Comparison of ENCODE assay signal across 8 mouse cellular contexts in the genomic region with DNA sequence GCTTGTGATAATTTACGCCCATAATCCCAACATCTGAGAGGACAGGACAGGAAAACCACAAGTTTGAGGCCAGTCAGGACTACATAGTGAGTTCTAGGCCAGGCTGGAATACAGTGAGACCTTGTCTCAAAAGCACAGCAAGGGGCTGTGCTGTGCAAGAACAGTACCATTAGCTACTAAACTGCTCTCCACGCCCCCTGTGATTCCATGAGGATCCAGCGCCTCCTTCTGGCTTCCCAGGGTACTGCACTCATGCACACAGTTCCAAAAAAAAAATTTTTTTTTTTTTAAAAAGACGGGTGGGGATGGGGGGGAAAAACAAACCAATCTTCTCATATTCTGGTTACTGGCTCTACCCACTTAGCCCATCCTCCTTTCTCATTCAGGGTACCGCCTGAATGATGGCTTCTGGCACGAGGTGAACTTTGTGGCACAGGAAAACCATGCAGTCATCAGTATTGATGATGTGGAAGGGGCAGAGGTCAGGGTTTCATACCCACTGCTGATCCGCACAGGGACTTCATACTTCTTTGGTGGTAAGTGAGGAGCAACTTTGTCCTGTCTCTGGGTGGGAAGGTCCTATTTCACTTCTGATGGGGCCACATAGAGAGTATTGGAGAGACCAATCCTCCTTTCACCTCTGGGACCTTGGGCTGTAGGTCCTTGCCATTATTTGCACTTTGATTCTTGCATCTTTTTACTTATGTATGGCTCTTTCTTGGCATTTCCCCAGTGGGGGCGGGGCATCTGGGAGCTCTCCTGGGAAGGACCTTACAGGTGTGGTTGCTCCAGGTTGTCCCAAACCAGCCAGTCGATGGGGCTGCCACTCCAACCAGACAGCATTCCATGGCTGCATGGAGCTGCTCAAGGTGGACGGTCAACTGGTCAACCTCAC. TPM values are rescaled to one million over a fixed set of nuclear protein-coding genes. Genes with fewer than 3 reads are reported as not detected.
DNase-seq lines count a peak whose midpoint lies in the region; ATAC-seq and TF ChIP-seq lines count a peak whose summit lies in the region.

No protein-coding gene starts in this region.

- H3K4me1 ChIP-seq in forebrain, embryonic 10.5 days = peaks cover 38% of the 10 kb centered on the region
- peaks cover 11% of the 10 kb centered on the region for H3K4me1 ChIP-seq in forebrain, embryonic 16.5 days (replicated peaks; ENCODE audit: control insufficient read depth, insufficient read depth, low read length)
- H3K4me1 ChIP-seq in liver, adult 2 months (ENCODE audit: control insufficient read depth, insufficient read depth, low read length) = peaks cover 3% of the 10 kb centered on the region; the same call in 1 of the 2 replicates
- peaks cover 15% of the 10 kb centered on the region; the same call in 1 of the 2 replicates for H3K4me1 ChIP-seq in liver, embryonic 12.5 days
- H3K4me1 ChIP-seq in bone marrow, adult 2 months (ENCODE audit: control insufficient read depth, insufficient read depth, low read length) = no peaks in the 10 kb centered on the region; the same call in 1 of the 2 replicates
- H3K4me1 ChIP-seq in embryonic fibroblast, embryonic 13.5 days (ENCODE audit: control insufficient read depth, insufficient read depth, low read length) = no peaks in the 10 kb centered on the region
- H3K4me1 ChIP-seq in lung, adult 2 months (ENCODE audit: control insufficient read depth, insufficient read depth, low read length) = no peaks in the 10 kb centered on the region

- no peak for TF ChIP-seq POLR2A in liver, adult 2 months (IDR thresholded peaks at IDR 0.05; ENCODE audit: extremely low read depth, insufficient read depth, low read length)
- no peak for TF ChIP-seq POLR2A in bone marrow, adult 2 months (IDR thresholded peaks at IDR 0.05; ENCODE audit: borderline replicate concordance, control insufficient read depth, low read depth, low read length)
- TF ChIP-seq POLR2A in embryonic fibroblast, embryonic 13.5 days (IDR thresholded peaks at IDR 0.05; ENCODE audit: low read depth, low read length) = no peak
- no peak for TF ChIP-seq POLR2A in lung, adult 2 months (IDR thresholded peaks at IDR 0.05; ENCODE audit: borderline replicate concordance, extremely low read depth, low read depth, low read length)

- H3K36me3 ChIP-seq in forebrain, embryonic 10.5 days (replicated peaks) = no peaks in the 10 kb centered on the region
- H3K36me3 ChIP-seq in forebrain, embryonic 16.5 days (ENCODE audit: control insufficient read depth, insufficient read depth) = no peaks in the 10 kb centered on the region
- no peaks in the 10 kb centered on the region for H3K36me3 ChIP-seq in liver, adult 2 months (ENCODE audit: control insufficient read depth, insufficient read depth, low read length)
- no peaks in the 10 kb centered on the region for H3K36me3 ChIP-seq in liver, embryonic 12.5 days

- H3K27me3 ChIP-seq in forebrain, embryonic 10.5 days (ENCODE audit: poor library complexity, severe bottlenecking) = peaks cover 71% of the 10 kb centered on the region
- H3K27me3 ChIP-seq in forebrain, embryonic 16.5 days (replicated peaks; ENCODE audit: control insufficient read depth, insufficient read depth, low read length) = peaks cover 24% of the 10 kb centered on the region
- no peaks in the 10 kb centered on the region for H3K27me3 ChIP-seq in liver, adult 2 months (ENCODE audit: control insufficient read depth, insufficient read depth, low read length)
- peaks cover 87% of the 10 kb centered on the region for H3K27me3 ChIP-seq in liver, embryonic 12.5 days (replicated peaks)

- no peak overlapping the region for H3K4me3 ChIP-seq in forebrain, embryonic 10.5 days
- no peak overlapping the region for H3K4me3 ChIP-seq in forebrain, embryonic 16.5 days (replicated peaks; ENCODE audit: low read length)
- H3K4me3 ChIP-seq in liver, adult 2 months (ENCODE audit: insufficient read depth, low read depth, low read length) = no peak overlapping the region
- H3K4me3 ChIP-seq in liver, embryonic 12.5 days = no peak overlapping the region
- H3K4me3 ChIP-seq in bone marrow, adult 2 months (replicated peaks; ENCODE audit: control insufficient read depth, low read depth, low read length) = no peak overlapping the region
- no peak overlapping the region for H3K4me3 ChIP-seq in embryonic fibroblast, embryonic 13.5 days (ENCODE audit: insufficient read depth, low read length)
- no peak overlapping the region for H3K4me3 ChIP-seq in lung, adult 2 months (replicated peaks; ENCODE audit: extremely low read depth, low read depth, low read length)

- peak; percentile 62 for DNase-seq in forebrain, embryonic 10.5 days (ENCODE audit: extremely low spot score, low spot score)
- DNase-seq in liver, adult 2 months (ENCODE audit: extremely low read depth, low read depth, low spot score) = no peak
- DNase-seq in lung, adult 2 months = peak; percentile 76
- peak; percentile 92 for DNase-seq in testis, postnatal 10 days (ENCODE audit: low spot score)

- no peak overlapping the region for H3K4me2 ChIP-seq in forebrain, embryonic 16.5 days (ENCODE audit: low read length)
- H3K4me2 ChIP-seq in liver, embryonic 12.5 days = no peak overlapping the region

- peak; percentile 84 for TF ChIP-seq CTCF in liver, adult 2 months (IDR thresholded peaks at IDR 0.05; ENCODE audit: low read depth, low read length)
- TF ChIP-seq CTCF in bone marrow, adult 2 months (IDR thresholded peaks at IDR 0.05; ENCODE audit: control insufficient read depth, insufficient read depth, low read length) = peak; percentile 68
- peak; percentile 63; the same call in 1 of the 2 replicates for TF ChIP-seq CTCF in embryonic fibroblast, embryonic 13.5 days (IDR thresholded peaks at IDR 0.05; ENCODE audit: borderline replicate concordance, insufficient read depth, low read length)
- peak; percentile 93 for TF ChIP-seq CTCF in lung, adult 2 months (IDR thresholded peaks at IDR 0.05; ENCODE audit: insufficient read depth, low read length)

- no peaks in the 10 kb centered on the region for H3K9me3 ChIP-seq in forebrain, embryonic 10.5 days
- H3K9me3 ChIP-seq in forebrain, embryonic 16.5 days (ENCODE audit: control insufficient read depth, low read length) = no peaks in the 10 kb centered on the region
- H3K9me3 ChIP-seq in liver, embryonic 12.5 days (replicated peaks) = no peaks in the 10 kb centered on the region

- no peak overlapping the region for H3K27ac ChIP-seq in forebrain, embryonic 10.5 days
- no peak overlapping the region for H3K27ac ChIP-seq in forebrain, embryonic 16.5 days (ENCODE audit: low read length)
- no peak overlapping the region for H3K27ac ChIP-seq in liver, adult 2 months (replicated peaks; ENCODE audit: insufficient read depth, low read depth, low read length)
- no peak overlapping the region for H3K27ac ChIP-seq in liver, embryonic 12.5 days
- no peak overlapping the region for H3K27ac ChIP-seq in bone marrow, adult 2 months (ENCODE audit: control insufficient read depth, insufficient read depth, low read depth, low read length, poor library complexity)
- H3K27ac ChIP-seq in embryonic fibroblast, embryonic 13.5 days (ENCODE audit: insufficient read depth, low read length) = no peak overlapping the region

- no peaks in the 10 kb centered on the region for H3K79me2 ChIP-seq in liver, adult 2 months (ENCODE audit: control insufficient read depth, insufficient read depth, low read length)

- WGBS in forebrain, embryonic 10.5 days = 40% methylated on average over 10 of the region's 10 CpGs
- WGBS in forebrain, embryonic 16.5 days = 41% methylated on average over 10 of the region's 10 CpGs
- 34% methylated on average over 10 of the region's 10 CpGs for WGBS in liver, adult 2 months
- WGBS in liver, embryonic 12.5 days (ENCODE audit: insufficient replicate concordance) = 36% methylated on average over 10 of the region's 10 CpGs
- WGBS in bone marrow, adult 2 months = 42% methylated on average over 10 of the region's 10 CpGs
- 33% methylated on average over 10 of the region's 10 CpGs for WGBS in lung, adult 2 months

- ATAC-seq in forebrain, embryonic 16.5 days = no peak
- no peak for ATAC-seq in liver, embryonic 12.5 days

- no peak overlapping the region for H3K9ac ChIP-seq in forebrain, embryonic 16.5 days (replicated peaks; ENCODE audit: low read depth, low read length)
- no peak overlapping the region for H3K9ac ChIP-seq in liver, adult 2 months (ENCODE audit: low read depth, low read length)
- H3K9ac ChIP-seq in liver, embryonic 12.5 days = no peak overlapping the region

RNA-seq across cellular contexts. Expression of a gene that starts 5.8 kb away (rescaled TPM):
- polyA plus RNA-seq in forebrain, embryonic 10.5 days (2016; fragmentation: Nextera tagmentation; extraction: Ambion mirVana) = not detected in 2 replicates
- polyA plus RNA-seq in forebrain, embryonic 16.5 days (2015; fragmentation: Nextera tagmentation; extraction: Ambion mirVana) = 0.14 TPM in 1 of 2 replicates, not detected in the other
- 0.13 TPM in 1 of 2 replicates, not detected in the other for total RNA-seq in liver, adult 2 months (2014; rRNA removed)
- 0.05 and 0.13 TPM in 2 replicates for polyA plus RNA-seq in liver, adult 2 months (2012; rRNA removed)
- 0.07 TPM in 1 of 2 replicates, not detected in the other for polyA plus RNA-seq in liver, embryonic 12.5 days (2016; fragmentation: Nextera tagmentation; extraction: Ambion mirVana)
- polyA plus RNA-seq in bone marrow, adult 2 months (2011; ENCODE audit: insufficient read depth, insufficient read length, low replicate concordance, missing spikeins) = not detected in 2 replicates
- polyA plus RNA-seq in embryonic fibroblast, embryonic 13.5 days (2011; ENCODE audit: insufficient read length, low read depth, missing spikeins) = not detected in 2 replicates
- 0.45 and 0.62 TPM in 2 replicates for polyA plus RNA-seq in lung, adult 2 months (2012; rRNA removed)

RNA-seq across cellular contexts. Expression of a gene that starts 9.9 kb away (rescaled TPM):
- polyA plus RNA-seq in forebrain, embryonic 10.5 days (2016; fragmentation: Nextera tagmentation; extraction: Ambion mirVana) = 3.5 and 4.8 TPM in 2 replicates
- 4.8 and 5.8 TPM in 2 replicates for polyA plus RNA-seq in forebrain, embryonic 16.5 days (2015; fragmentation: Nextera tagmentation; extraction: Ambion mirVana)
- 3.9 and 4.0 TPM in 2 replicates for total RNA-seq in liver, adult 2 months (2014; rRNA removed)
- 10.5 and 11.5 TPM in 2 replicates for polyA plus RNA-seq in liver, adult 2 months (2012; rRNA removed)
- polyA plus RNA-seq in liver, embryonic 12.5 days (2016; fragmentation: Nextera tagmentation; extraction: Ambion mirVana) = 2.7 and 2.8 TPM in 2 replicates
- polyA plus RNA-seq in bone marrow, adult 2 months (2011; ENCODE audit: insufficient read depth, insufficient read length, low replicate concordance, missing spikeins) = 2.0 and 2.1 TPM in 2 replicates
- polyA plus RNA-seq in embryonic fibroblast, embryonic 13.5 days (2011; ENCODE audit: insufficient read length, low read depth, missing spikeins) = 7.1 and 11.5 TPM in 2 replicates
- polyA plus RNA-seq in lung, adult 2 months (2012; rRNA removed) = 41.2 and 47.4 TPM in 2 replicates

RNA-seq across cellular contexts. Expression of a gene that starts 10.8 kb away (rescaled TPM):
- polyA plus RNA-seq in forebrain, embryonic 10.5 days (2016; fragmentation: Nextera tagmentation; extraction: Ambion mirVana) = 0.12 and 0.16 TPM in 2 replicates
- 0.77 and 1.5 TPM in 2 replicates for polyA plus RNA-seq in forebrain, embryonic 16.5 days (2015; fragmentation: Nextera tagmentation; extraction: Ambion mirVana)
- 0.40 and 0.46 TPM in 2 replicates for total RNA-seq in liver, adult 2 months (2014; rRNA removed)
- 0.87 and 0.88 TPM in 2 replicates for polyA plus RNA-seq in liver, adult 2 months (2012; rRNA removed)
- 0.17 and 0.26 TPM in 2 replicates for polyA plus RNA-seq in liver, embryonic 12.5 days (2016; fragmentation: Nextera tagmentation; extraction: Ambion mirVana)
- polyA plus RNA-seq in bone marrow, adult 2 months (2011; ENCODE audit: insufficient read depth, insufficient read length, low replicate concordance, missing spikeins) = 0.54 and 1.5 TPM in 2 replicates
- 3.0 TPM in 2 replicates for polyA plus RNA-seq in embryonic fibroblast, embryonic 13.5 days (2011; ENCODE audit: insufficient read length, low read depth, missing spikeins)
- 2.6 and 2.7 TPM in 2 replicates for polyA plus RNA-seq in lung, adult 2 months (2012; rRNA removed)

RNA-seq across cellular contexts. Expression of a gene that starts 25.4 kb away (rescaled TPM):
- 2.3 and 2.7 TPM in 2 replicates for polyA plus RNA-seq in forebrain, embryonic 10.5 days (2016; fragmentation: Nextera tagmentation; extraction: Ambion mirVana)
- polyA plus RNA-seq in forebrain, embryonic 16.5 days (2015; fragmentation: Nextera tagmentation; extraction: Ambion mirVana) = 36.2 and 43.0 TPM in 2 replicates
- not detected in 2 replicates for total RNA-seq in liver, adult 2 months (2014; rRNA removed)
- polyA plus RNA-seq in liver, adult 2 months (2012; rRNA removed) = 0.10 and 0.17 TPM in 2 replicates
- 0.57 and 0.62 TPM in 2 replicates for polyA plus RNA-seq in liver, embryonic 12.5 days (2016; fragmentation: Nextera tagmentation; extraction: Ambion mirVana)
- 3.4 TPM in 1 of 2 replicates, not detected in the other for polyA plus RNA-seq in bone marrow, adult 2 months (2011; ENCODE audit: insufficient read depth, insufficient read length, low replicate concordance, missing spikeins)
- 5.5 and 6.1 TPM in 2 replicates for polyA plus RNA-seq in embryonic fibroblast, embryonic 13.5 days (2011; ENCODE audit: insufficient read length, low read depth, missing spikeins)
- 2.4 and 3.2 TPM in 2 replicates for polyA plus RNA-seq in lung, adult 2 months (2012; rRNA removed)

RNA-seq across cellular contexts. Expression of a gene that starts 45.2 kb away (rescaled TPM):
- 9.9 and 10.2 TPM in 2 replicates for polyA plus RNA-seq in forebrain, embryonic 10.5 days (2016; fragmentation: Nextera tagmentation; extraction: Ambion mirVana)
- polyA plus RNA-seq in forebrain, embryonic 16.5 days (2015; fragmentation: Nextera tagmentation; extraction: Ambion mirVana) = 24.8 and 27.0 TPM in 2 replicates
- total RNA-seq in liver, adult 2 months (2014; rRNA removed) = 10.5 and 10.8 TPM in 2 replicates
- 7.5 and 9.2 TPM in 2 replicates for polyA plus RNA-seq in liver, adult 2 months (2012; rRNA removed)
- polyA plus RNA-seq in liver, embryonic 12.5 days (2016; fragmentation: Nextera tagmentation; extraction: Ambion mirVana) = 9.8 and 10.3 TPM in 2 replicates
- polyA plus RNA-seq in bone marrow, adult 2 months (2011; ENCODE audit: insufficient read depth, insufficient read length, low replicate concordance, missing spikeins) = 21.2 and 35.8 TPM in 2 replicates
- polyA plus RNA-seq in embryonic fibroblast, embryonic 13.5 days (2011; ENCODE audit: insufficient read length, low read depth, missing spikeins) = 13.9 and 14.4 TPM in 2 replicates
- polyA plus RNA-seq in lung, adult 2 months (2012; rRNA removed) = 38.9 and 50.1 TPM in 2 replicates
